Mouse (Mus musculus) thymus, adult 2 months (tissue): ENCODE results near the gene Sh3pxd2b. TPM values are rescaled to one million over a fixed set of nuclear protein-coding genes. Genes with fewer than 3 reads are reported as not detected.

Experiments
- DNase-seq: peaks from one replicate; pipeline ENCODE4 v3.0.0; 2021
- H3K27ac ChIP-seq: fragments of 200-500 bp; 2 replicates; pipeline ENCODE4 v1.5.1; 2012; ENCODE audit warnings: low read length, control low read depth; ENCODE audit not compliant: control insufficient read depth, insufficient read depth
- H3K27me3 ChIP-seq: fragments of 200-500 bp; 2 replicates; pipeline ENCODE4 v1.6.1; 2012; ENCODE audit warnings: mild to moderate bottlenecking, low read length, moderate library complexity, mixed read lengths; ENCODE audit not compliant: control insufficient read depth, insufficient read depth
- H3K36me3 ChIP-seq: fragments of 200-500 bp; 2 replicates; pipeline ENCODE4 v1.6.1; 2012; ENCODE audit warnings: mild to moderate bottlenecking, low read length, moderate library complexity; ENCODE audit not compliant: control insufficient read depth, insufficient read depth
- H3K4me1 ChIP-seq: fragments of 200-500 bp; replicated peaks from 2 replicates; pipeline ENCODE4 v1.6.1; 2012; ENCODE audit warnings: low read length; ENCODE audit not compliant: control insufficient read depth, insufficient read depth
- H3K4me3 ChIP-seq: fragments of 200-500 bp; 2 replicates; pipeline ENCODE4 v1.5.1; 2012; ENCODE audit warnings: mild to moderate bottlenecking, low read length, control low read depth, moderate library complexity; ENCODE audit not compliant: control insufficient read depth, insufficient read depth
- CTCF ChIP-seq: fragments of 200-500 bp; IDR thresholded peaks from 2 replicates; pipeline ENCODE4 v1.5.1; 2012; ENCODE audit warnings: mild to moderate bottlenecking, control low read depth, low read length, moderate library complexity, borderline replicate concordance; ENCODE audit not compliant: control insufficient read depth, poor library complexity, insufficient read depth; ENCODE audit errors: extremely low read depth
- POLR2A ChIP-seq: fragments of 200-500 bp; IDR thresholded peaks from 2 replicates; pipeline ENCODE4 v1.6.1; 2012; ENCODE audit warnings: mild to moderate bottlenecking, low read length, control low read depth, moderate library complexity; ENCODE audit not compliant: control insufficient read depth, poor library complexity, insufficient read depth; ENCODE audit errors: extremely low read depth
- WGBS: fragments of 180-500 bp; shearing (Covaris S2); methylation state at CpG from one replicate; pipeline ENCODE4 v1.1.7; 2018; 5-methylcytosine and 5-hydroxymethylcytosine counted together
- polyA plus RNA-seq: library from polyadenylated mRNA; depleted of rRNA; stranded (reverse); fragments of >200 nt; gene quantifications from 2 replicates; pipeline ENCODE4 v1.2.3, GENCODE M21; 2012

The Sh3pxd2b gene
- polyA plus RNA-seq, 1 experiment, result 7.5 TPM

GRCm38 (mm10) chr11:32302824-32303419 is 44.7 kb upstream of the Sh3pxd2b start:
- DNase-seq, result no peak
- no peak for TF ChIP-seq POLR2A
- no peak for TF ChIP-seq CTCF
- Histone ChIP-seq H3K4me3 (no peak overlapping the region), H3K4me1 (0 out of 2 replicates have a peak, but pooled peaks cover 2% of the 10 kb centered on the region), H3K27me3 (no peaks in the 10 kb centered on the region), H3K36me3 (no peaks in the 10 kb centered on the region), H3K27ac (no peak overlapping the region)
- 46% methylated on average over 2 of the region's 2 CpGs for WGBS

DNA sequence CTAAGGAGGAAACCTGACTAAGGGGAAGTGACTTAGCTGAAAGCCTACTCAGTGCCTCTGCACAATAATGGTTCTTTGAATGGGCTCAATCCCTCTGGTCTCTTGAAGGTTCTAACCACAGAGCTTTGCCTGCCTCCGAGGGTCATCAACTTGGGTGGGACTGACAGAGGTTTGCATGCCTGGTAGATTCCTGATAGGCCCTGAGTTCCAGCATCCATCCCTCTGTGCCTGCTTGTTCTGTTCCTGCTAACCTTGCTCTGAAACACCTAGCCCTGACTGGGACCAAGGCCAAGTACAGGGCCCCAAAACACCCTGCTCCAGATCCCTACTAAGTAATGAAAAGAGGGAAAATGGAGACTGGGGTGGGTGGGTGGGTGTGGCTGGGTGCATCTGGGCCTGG is 44.2 kb upstream of the Sh3pxd2b start:
- TF ChIP-seq CTCF (no peak), POLR2A (no peak)
- H3K4me1 ChIP-seq, result 0 out of 2 replicates have a peak, but pooled peaks cover 2% of the 10 kb centered on the region
- DNase-seq, result no peak
- 77% methylated on average over 1 of the region's 1 CpGs for WGBS
- H3K27ac ChIP-seq, result no peak overlapping the region
- H3K27me3 ChIP-seq, result no peaks in the 10 kb centered on the region
- H3K4me3 ChIP-seq, result no peak overlapping the region
- no peaks in the 10 kb centered on the region for H3K36me3 ChIP-seq

- no peak for TF ChIP-seq CTCF
- no peak for TF ChIP-seq POLR2A
- Histone ChIP-seq H3K27ac (no peak overlapping the region), H3K4me1 (no peaks in the 10 kb centered on the region), H3K27me3 (no peaks in the 10 kb centered on the region), H3K4me3 (no peak overlapping the region), H3K36me3 (no peaks in the 10 kb centered on the region)
- 92% methylated on average over 1 of the region's 1 CpGs for WGBS
- no peak for DNase-seq
Measured at GRCm38 (mm10) chr11:32307006-32307405, 40.6 kb upstream of the Sh3pxd2b start.

DNA sequence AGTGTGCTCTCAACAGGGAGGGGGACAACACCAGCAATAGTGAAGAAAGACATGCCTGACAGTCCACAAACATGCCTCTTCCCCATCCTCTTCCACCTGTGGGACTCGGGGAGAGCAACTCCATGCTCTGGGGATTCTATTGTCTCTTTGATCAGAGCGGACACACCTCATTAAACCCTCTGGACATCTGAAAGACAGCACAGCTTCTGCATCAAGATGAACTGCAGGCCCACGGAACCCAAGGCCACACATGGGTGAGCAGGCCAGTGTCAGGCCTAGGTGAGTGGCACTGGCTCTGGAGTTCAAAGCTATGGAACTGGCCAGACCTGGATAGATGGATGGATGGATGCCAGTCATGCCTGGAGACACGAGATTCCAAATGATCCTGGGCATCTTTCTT is 38.2 kb upstream of the Sh3pxd2b start:
- H3K36me3 ChIP-seq, result no peaks in the 10 kb centered on the region
- no peak overlapping the region for H3K27ac ChIP-seq
- no peaks in the 10 kb centered on the region for H3K4me1 ChIP-seq
- H3K4me3 ChIP-seq, result no peak overlapping the region
- 80% methylated on average over 4 of the region's 4 CpGs for WGBS
- no peak for TF ChIP-seq CTCF
- TF ChIP-seq POLR2A, result no peak
- DNase-seq, result no peak
- no peaks in the 10 kb centered on the region for H3K27me3 ChIP-seq

GRCm38 (mm10) chr11:32309928-32310327 is 37.7 kb upstream of the Sh3pxd2b start:
- no peak overlapping the region for H3K27ac ChIP-seq
- no peaks in the 10 kb centered on the region for H3K36me3 ChIP-seq
- no peaks in the 10 kb centered on the region for H3K27me3 ChIP-seq
- H3K4me1 ChIP-seq, result no peaks in the 10 kb centered on the region
- DNase-seq, result no peak
- TF ChIP-seq CTCF, result no peak
- no peak for TF ChIP-seq POLR2A
- 71% methylated on average over 3 of the region's 3 CpGs for WGBS
- H3K4me3 ChIP-seq, result no peak overlapping the region

DNA sequence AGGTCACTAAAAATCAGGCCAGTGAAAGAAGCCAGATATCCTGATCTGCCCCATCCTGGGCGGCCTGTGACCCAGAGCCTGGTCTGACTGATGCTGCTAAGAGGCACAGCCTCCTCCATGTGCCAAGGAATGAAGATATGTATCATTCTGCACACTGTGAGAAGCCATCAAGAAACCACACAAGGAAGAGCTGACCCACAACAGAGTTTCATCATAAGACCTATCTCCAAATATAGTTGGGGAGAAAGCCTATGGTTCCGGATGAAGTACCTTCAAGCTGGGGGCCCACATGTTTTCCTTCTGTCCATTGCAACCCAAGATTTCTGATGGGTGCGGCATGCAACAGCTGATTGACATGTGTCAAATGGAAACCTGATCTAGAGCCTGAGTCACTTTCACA is 31.6 kb upstream of the Sh3pxd2b start:
- H3K36me3 ChIP-seq, result no peaks in the 10 kb centered on the region
- no peaks in the 10 kb centered on the region for H3K4me1 ChIP-seq
- H3K27me3 ChIP-seq, result no peaks in the 10 kb centered on the region
- DNase-seq, result no peak
- no peak overlapping the region for H3K4me3 ChIP-seq
- no peak overlapping the region for H3K27ac ChIP-seq
- TF ChIP-seq CTCF (no peak), POLR2A (no peak)
- 87% methylated on average over 3 of the region's 3 CpGs for WGBS
